Mouse (Mus musculus): ENCODE results near the gene Gm5134. TPM values are rescaled to one million over a fixed set of nuclear protein-coding genes. Genes with fewer than 3 reads are reported as not detected.
"Not testable (repeated sequence)": the region's sequence is repeated elsewhere in the genome, so short reads cannot be mapped to it uniquely, and the experiment has no call there.

Gene Gm5134
- total RNA-seq, 2 experiments from 2014 or later: not detected

DNA sequence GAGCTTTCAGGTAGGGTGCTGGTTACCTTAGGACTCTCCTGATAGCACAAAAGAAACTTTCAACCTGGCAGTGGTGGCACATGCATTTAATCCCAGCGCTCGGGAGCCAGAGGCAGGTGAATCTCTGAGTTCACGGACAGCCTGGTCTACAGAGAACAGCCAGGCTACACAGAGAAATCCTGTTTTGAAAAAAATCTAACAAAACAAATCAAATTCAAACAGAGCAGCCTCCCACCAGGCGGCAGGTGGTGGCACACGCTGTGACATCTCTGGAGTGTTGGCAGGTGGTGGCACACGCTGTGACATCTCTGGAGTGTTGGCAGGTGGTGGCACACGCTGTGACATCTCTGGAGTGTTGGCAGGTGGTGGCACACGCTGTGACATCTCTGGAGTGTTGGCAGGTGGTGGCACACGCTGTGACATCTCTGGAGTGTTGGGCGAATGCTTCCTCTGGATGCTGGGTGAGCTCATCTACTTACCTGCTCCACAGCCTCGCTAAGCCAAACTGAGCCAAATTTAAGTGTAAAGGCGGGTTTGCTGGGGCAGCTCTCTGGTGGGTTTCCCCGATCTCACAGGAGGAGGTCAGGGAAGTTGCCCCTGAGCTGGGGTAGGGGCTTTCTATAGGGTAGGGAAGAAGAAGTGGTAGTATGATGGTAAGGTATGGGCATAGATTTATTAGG is 40.4 kb downstream of the Gm5134 start:
- not testable (repeated sequence) for DNase-seq

DNA sequence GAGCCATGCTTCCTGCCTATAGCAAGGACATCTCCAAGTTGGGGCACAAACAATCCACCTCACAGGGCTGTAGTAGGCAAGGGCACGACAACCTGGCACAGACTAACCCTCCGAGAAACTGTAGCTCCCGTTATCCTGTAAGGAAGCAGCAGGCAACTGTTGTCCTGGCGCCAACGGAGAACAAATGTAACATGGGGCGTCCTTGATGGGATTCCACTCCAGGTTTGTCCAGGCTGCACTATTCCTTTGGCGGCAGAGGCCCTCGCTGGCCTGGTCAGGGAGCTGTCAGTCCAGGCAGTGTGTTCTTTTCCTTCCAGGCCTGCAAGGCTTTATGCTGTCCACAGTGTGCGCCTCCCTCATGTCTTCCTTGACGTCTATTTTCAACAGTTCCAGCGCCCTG is 41.1 kb downstream of the Gm5134 start:
- DNase-seq: no peak

DNA sequence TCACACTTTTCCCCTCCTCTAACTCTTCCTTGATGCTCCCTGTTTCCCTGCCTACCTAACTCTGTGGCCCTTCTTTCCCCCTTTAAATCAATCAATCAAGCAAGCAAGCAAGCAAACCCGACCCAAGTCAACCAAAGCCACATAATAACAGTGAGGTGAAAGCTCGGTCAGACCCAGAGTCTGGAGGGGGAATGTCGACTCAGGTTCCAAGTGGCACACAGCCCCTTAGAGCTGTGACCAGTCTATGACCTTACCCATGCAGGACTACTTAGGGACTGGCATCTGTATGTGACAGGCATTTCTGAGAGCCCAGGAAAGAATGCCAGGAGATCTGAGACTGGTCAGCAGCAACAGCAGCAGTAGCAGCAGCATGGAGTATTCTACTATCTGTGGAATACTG is 42.0 kb downstream of the Gm5134 start:
- DNase-seq: no peak

DNA sequence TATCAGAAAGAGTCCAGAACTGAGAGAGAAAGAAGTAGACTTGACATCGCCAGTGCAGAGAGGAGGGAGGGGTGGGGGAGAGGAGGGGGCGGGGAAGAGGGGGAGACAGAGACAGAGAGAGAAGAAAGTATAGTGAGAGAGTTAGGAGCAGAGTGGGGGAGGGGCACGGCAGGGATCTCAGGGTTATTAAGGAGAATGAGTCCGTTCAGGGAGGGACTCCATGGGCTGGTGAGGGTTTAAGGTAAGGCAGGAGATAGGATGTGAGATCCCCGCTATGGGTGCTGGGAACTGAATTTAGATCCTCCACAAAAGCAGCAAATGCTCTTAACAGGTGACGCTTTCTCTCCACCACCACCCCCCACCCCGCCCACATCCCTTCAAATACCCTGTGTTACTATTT is 46.8 kb downstream of the Gm5134 start:
- DNase-seq: no peak

DNA sequence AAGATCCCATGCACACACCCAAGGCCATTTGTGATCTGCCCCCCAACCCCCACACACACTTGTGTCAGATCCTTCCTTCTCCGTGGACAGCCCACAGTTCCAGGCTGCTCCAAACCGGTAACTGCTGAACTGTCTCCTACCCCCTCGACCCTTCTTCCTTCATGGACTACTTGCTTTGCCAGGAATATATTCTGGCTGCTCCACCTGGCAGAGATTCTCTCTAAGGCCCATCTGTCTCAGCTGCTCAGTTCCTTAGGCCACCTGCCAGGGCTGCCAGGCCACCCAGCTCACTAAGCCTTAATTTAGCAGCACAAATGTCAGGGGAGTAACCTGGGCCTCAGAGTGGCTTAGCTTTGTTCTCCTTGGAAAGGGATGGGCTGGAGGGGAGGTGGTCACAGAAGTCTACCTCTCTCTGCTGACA is 47.8 kb downstream of the Gm5134 start:
- peak; percentile 45 for DNase-seq

DNA sequence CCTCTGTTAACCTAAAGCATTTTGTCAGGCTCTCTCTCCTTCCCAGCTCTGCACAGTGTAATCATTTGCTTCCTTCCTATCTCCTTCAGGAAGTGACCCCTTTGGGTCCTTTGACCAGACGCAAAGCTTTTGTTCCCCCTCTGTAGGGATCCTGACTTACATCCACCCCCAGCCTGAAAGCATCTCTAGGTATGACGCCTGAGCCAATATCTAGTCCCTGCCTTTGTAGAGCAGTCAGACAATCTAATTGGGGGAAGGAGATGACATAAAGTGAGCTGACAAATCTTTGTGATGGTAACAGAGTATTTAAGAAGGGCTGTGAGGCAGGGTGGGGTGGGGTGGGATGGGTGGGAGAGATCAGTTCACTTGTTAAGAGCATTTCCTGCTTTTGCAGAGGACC is 48.3 kb downstream of the Gm5134 start:
- DNase-seq: no peak

DNA sequence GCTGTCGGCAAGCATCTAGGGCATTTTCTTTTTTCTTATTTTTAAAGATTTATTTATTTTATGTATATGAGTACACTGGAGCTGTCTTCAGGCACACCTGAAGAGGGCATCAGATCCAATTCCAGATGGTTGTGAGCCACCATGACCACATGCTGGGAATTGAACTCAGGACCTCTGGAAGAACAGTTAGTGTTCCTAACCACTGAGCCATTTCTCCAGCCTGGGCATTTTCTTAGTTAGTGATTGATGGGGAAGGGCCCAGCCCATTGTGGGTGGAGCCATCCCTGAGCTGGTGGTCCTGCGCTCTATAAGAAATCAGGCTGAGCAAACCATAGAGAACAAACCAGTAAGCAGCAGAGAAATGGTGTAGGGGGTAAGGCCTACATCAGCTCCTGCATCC is 48.9 kb downstream of the Gm5134 start:
- no peak for DNase-seq

DNA sequence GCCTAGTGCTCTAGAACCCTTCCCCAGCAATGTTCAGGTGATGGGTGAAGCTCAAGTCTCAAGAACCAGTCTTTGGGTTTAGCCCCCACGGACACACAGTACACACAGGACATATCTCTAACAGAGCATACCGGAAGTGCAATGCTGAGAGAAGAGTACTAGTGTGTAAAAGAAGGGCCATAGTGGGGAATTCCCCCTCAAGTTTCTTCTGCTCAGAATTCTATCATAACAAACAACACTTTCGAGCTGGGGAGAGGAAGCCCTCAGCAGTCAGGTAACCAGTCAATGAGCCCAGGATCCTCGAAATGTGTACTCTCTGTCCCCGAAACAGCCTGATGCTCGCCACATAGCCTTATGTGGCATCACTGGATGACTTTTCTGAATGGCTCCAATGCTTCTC is 52.1 kb downstream of the Gm5134 start:
- no peak for DNase-seq

DNA sequence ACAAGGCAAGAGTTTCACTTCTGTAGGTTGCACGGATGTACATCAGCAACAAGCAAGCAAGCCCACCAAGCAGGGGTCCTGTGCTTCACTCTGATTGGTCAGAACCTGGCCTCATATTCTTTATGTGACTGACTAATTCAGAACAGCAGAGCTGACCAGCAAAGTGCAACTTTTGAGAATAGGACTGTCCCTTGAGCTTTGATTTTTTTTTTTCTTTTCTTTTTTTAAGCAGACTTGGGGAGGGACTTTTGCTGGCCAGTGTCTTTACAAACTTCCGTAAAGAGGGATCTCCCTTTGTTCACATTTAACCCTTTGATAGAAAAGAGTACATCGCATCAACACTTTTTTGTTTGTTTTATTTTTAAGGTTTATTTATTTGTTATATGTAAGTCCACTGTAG is 55.5 kb downstream of the Gm5134 start:
- DNase-seq: no peak

DNA sequence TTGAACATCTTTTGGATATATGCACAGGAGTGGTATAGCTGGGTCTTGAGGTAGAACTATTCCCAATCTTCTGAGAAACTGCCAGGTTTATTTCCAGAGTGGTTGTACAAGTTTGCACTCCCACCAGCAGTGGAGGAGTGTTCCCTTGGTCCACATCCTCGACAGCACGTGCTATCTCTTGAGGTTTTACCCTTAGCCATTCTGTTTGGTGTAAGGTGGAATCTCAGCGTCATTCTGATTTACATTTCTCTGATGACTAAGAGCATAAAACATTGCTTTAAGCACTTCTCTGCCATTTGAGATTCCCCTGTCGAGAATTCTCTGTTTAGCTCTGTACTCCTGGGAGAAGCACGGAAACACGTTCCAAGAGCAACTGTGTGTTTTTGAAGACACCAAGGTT is 58.6 kb downstream of the Gm5134 start:
- DNase-seq: no peak

DNA sequence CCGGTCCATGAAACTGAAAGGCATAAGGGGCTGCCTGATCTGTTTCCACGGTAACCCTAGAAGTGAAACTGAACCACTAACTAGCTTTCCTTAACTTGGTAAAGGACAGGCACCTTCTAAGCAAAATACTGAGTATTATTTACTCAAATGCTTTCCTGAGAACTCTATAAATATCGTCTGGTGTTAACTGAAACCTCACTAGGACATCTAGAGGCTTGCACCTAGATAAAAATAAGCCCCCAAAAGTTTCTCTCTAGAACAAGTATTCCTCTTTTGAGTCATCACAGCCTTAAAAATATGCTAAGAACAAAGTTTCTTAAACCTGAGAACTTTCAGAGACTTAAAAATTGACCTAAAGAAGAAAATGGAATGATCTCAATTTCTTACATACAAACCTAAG is 62.6 kb downstream of the Gm5134 start:
- DNase-seq: no peak

DNA sequence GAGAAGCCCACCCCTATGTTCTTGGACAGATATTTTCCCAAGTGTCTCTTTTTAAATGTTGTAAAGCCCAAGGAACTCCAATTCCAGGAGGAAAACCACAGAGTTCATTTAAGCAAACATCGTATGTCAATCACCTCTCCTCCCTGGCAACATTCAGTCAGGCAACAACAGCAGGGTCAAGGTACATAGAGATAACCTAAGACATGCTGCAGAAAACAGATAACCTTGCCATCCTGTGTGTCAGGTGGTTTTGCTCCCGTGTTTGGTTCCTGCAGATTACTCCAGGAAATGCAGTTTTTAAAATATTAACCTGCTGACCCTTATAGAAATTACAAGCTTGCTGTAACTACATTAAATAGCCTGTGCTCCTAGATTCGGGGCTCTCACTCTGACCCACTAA is 67.4 kb downstream of the Gm5134 start:
- DNase-seq: no peak

DNA sequence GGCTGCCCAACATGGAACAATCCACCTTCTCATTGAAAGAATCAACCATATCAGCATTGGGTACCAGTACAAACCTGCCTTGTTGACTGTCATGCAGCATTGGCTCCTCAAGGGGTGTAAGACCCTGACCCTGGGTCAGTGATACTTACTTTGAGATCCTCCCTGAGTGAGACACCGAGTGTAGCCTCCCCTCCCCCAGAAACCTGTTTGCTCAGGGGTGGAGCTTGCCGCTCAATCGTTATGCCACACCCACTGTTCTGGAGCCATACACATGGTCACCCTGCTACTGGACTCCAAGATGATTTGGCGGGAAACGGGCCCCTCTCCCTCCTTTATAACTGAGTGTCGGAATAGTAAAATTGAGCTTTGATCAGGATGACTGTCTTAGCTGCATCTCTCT is 69.6 kb downstream of the Gm5134 start:
- DNase-seq: no peak

DNA sequence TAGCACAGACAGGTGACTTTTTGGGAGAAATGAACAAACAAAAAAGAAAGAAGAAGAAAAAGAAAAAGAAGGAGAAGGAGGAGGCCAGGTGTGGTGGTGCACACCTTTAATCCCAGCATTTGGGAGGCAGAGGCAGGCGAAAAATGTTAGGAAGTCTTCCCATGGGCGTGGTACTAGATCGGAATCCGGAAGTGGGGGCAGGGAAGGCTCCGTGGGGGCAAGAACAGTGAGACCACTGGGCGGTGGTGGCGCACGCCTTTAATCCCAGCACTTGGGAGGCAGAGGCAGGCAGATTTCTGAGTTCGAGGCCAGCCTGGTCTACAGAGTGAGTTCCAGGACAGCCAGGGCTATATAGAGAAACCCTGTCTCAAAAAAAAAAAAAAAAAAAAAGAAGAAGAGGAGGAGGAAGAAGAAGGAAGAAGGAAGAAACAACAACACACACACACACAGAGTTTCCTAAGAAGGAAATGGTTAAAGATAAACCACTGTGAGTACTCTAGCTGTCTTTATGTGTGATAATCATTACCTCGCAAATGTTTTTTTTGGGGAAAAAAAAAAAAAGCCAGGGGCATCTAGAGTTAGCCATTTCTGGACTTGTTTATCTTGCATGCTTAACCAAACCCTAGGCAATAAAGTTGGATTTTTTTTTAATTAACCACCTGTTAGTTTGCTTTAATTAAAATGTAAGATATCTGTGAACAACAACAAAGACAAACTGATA is 71.3 kb downstream of the Gm5134 start:
- no peak for DNase-seq

DNA sequence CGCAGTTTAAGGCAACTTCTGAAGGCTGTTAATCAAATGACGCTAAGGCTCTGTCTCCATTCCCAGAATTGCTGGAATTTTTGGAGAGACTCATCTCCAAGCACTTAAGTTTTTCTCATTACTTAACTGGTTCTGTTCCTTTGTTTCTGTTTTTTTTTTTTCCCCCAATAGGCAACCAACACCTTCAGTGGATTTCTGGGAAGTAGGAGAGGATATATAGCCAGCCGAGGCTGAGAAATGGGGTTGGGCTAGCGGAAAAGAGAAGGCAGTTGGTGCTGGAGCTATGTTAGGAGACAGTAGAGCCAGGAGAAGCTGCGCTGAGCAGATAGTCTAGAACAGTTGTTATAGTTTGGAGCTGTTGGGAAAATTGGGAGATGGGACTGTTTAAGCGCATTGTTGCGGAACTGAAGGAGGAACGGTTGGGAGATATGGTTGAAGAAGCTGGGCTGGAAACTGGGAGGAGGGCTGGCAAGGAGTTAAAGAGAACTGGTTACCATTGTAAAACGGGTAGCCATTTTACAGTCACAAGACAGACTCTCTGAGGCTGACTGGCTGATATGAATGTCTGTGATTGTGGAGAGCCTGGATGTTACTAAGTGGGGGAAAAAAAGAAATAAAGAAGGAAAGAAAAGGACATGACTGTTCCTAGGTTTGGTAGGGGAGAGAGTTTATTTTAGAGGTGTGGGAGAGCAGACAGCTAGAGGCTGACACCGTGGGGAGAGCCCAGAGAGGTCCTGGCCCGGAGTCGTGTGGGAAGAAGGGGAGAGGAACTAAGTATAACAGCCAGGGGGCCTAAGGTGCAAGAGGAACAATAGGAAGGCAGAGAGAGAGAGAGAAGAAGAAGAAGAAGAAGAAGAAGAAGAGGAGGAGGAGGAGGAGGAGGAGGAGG is 73.1 kb downstream of the Gm5134 start:
- no peak for DNase-seq

DNA sequence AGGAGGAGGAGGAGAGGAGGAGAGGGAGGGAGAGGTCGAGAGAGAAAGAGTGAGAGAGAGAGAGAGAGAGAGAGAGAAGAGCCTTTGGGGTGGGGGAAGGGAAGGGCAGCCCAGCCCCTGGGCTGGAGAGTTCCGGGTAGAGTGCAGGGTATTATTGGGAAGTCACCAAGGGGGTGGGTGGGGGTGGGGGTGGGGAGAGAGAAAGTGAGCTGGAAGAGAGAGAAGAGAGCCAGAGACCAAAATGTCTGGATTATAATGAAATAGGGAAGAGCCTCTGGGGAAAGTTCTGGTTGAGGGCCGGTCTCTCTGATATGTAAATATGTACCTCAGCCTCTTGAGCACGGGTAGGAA is 73.7 kb downstream of the Gm5134 start:
- DNase-seq: no peak

DNA sequence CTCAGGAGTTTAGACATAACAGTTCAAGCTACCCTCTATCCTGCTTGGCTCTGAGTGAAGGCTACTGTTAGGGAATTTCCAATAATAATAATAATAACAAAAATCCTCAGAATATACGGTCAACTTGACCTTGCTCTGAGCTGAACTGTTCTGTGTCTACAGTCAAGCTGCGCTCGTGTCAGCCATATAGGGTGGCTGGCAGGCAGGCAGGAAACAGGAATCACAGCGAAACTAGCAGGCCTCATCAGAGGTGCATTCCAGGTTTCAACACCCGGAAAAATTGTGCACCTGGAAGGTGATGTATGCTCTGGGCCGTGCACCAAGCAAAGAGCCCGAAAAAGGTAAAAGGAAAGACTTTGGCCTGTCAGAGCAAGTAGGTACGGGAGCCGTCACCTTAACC is 74.1 kb downstream of the Gm5134 start:
- no peak for DNase-seq

DNA sequence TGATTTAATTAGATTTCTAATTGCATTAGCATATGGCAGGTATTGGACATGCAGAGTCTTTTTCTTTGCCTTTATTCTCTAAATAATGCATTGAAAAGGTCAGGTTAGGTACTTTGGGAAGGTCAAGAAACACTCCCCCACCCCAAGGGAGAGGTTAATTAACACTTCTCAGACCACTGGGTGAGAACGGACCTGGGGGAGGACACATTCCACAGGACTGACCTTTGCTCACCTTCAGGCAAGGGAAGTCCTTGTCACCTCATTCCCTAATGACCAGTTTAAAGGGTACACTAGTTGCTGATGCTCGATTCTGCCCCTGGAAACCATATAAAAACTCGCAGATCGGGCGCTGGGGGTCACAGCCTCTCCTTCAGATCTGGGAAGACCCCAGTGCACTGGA is 75.0 kb downstream of the Gm5134 start:
- DNase-seq: no peak

DNA sequence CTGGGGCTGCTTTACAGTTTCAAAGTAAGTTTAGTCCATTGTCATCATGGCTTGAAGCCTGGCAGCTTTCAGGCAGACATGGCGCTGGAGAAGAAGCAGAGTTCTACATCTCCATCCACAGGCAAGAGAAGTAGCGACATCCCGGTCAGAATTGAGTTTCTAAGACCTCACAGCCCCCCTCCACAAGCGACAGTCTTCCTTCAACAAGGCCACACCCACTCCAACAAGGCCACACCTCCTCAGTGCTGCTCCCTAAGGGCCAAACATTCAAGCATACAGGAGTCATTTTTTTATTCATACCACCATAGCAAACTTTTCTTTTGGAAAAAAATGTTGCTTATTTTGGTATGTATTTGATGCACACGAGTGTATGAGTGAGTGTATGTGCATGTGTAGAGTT is 76.2 kb downstream of the Gm5134 start:
- no peak for DNase-seq

DNA sequence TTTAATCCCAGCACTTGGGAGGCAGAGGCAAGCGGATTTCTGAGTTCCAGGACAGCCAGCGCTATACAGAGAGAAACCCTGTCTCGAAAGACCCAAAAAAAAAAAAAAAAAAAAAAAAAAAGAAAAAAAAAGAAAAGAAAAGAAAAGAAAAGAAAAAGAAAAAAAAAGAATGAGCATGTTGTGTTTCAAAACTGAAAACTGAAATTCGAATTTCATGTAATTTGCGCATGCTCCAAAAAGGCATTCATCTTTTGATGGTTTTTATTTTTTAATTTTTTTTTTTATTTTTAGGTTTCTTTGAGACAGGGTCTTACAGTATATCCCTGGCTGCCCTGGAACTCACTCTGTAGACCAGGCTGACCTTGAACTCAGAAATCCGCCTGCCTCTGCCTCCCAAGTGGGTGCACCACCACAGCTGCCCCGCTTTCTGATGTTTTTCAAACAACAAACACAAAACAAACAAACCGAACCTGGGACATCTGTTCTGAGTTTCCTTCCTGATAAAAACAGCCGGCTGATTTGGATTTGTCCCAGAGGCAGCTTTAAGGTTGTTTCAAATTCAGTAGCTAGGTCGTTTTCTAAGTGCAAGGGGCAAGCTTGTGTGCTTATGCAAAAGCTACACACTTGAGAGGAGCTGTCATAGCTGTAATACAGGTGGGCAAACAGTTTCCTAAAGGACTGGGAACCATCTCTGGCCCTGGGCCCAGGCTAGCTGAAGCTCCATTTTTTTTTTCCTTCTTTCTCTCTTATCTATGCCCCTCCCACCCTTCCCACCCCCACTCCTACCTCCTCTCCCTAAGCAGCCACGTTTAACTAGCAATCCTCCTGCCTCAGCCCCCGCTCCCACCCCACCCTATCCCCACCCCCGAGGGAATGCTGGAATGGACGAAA is 77.4 kb downstream of the Gm5134 start:
- DNase-seq: no peak

DNA sequence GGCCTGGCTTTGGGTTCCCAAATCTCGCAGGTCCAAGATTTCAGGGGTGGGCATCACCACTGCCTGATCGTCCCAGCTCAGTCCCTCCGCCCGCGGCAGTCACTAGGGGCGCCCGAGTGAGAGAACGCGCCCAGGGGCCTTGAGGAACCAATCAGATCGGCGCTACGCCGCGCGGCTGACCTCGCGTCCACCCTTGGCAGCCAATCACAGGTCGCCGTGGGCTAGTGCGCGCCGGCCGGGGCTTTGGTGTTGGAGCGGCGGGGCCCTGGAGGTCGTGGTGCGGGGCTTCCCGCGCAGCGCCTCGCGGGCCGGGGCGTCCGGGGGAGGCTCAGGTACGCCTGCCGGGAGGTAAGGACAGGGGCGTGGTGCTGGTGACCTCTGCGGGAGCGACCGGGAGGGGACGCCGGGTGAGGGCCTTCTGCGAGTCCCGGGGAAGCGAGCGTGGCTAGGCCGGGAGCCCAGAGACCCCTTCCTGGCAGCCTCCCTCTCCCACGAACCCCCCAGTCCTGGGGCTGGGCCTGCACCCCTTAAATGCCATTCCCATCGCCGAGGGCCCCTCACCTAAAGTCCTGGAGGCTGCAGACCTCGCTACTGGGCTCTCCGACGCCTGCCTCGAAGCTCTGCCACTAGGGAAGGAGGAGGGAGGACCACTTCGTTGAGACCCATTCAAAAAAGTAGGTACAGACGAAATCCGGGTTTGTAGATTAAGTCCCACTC is 78.2 kb downstream of the Gm5134 start, which contains the start of gene Zfp280b:
Zfp280b (plus strand) TSS at position 249 of the 717 bp plus-strand sequence.
- peak; percentile 95 for DNase-seq

DNA sequence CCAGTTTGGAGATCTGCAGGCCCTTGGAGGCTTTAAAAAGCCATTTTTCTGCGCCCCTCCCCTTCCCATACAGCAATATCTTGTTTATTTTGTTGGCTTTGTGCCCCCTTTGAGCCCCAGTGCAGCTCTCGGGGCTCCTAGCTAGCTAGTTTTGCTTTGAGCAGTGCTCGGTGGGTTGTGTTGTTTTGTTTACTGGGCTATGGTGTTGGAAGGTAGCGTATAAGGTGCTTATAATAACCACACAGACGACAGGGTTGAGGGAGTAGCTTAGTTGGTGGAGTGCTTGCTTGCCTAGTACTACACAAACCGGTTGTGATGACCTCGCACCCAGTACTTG is 78.8 kb downstream of the Gm5134 start:
- no peak for DNase-seq

Measured in gastrocnemius, postnatal 10 days (tissue).